ENCODE assay signal across 8 mouse cellular contexts in the genomic region with DNA sequence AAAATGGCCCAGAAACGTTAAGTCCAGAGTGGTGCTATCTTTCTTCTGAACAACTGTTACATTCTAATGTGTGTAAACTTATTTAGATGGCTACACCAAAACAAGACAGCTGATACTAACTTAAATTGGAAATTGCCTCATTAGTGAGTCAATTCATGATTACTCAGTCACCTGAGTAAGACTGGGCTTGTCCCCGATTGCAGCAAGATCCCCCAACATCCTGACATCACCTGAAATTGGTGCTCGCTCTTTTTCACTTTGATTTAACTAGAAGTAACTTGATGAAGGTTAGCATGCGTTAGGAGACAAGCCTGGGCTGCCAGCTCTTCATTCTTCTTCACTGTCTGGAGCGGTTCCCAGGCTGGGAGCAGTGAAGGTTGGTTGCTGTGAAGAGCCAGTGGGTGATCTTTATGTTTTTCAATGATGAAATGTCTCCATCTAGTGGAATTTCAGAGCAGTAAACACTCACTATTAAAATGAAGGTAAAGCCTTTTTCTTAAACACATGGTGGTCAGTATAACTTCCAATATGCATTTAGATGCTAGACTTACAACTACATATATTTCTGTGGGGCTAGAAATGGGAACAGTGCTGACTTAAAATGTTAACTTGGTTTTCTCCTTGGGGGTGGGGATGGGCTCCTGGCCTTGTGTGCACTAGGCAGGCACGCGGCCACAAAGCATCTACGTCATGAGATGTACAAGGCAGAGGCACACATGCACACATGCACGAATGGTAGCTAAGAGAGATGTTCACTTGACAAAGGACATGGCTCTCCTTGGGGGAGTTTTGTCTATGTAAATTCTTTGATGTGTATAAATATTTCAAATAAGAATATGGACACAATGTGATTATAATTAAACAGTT.
DNase-seq lines count a peak whose midpoint lies in the region; ATAC-seq and TF ChIP-seq lines count a peak whose summit lies in the region.

No protein-coding gene starts in this region.

- no peak overlapping the region for H3K4me3 ChIP-seq in neural tube, embryonic 11.5 days (ENCODE audit: low read depth, low read length)
- H3K4me3 ChIP-seq in forebrain, embryonic 14.5 days (ENCODE audit: low read depth, low read length): no peak overlapping the region
- H3K4me3 ChIP-seq in hindbrain, postnatal 0 days (ENCODE audit: low read length): no peak overlapping the region
- no peak overlapping the region for H3K4me3 ChIP-seq in myocyte

- H3K36me3 ChIP-seq in neural tube, embryonic 11.5 days (ENCODE audit: control insufficient read depth, insufficient read depth, low read length): peaks cover 7% of the 10 kb centered on the region
- peaks cover 31% of the 10 kb centered on the region for H3K36me3 ChIP-seq in forebrain, embryonic 14.5 days (ENCODE audit: control insufficient read depth, insufficient read depth, low read length)
- H3K36me3 ChIP-seq in hindbrain, postnatal 0 days (ENCODE audit: insufficient read depth, low read length): 0 out of 2 replicates have a peak, but pooled peaks cover 17% of the 10 kb centered on the region
- H3K36me3 ChIP-seq in myocyte (ENCODE audit: control insufficient read depth, insufficient read depth): peaks cover 41% of the 10 kb centered on the region

- H3K27ac ChIP-seq in neural tube, embryonic 11.5 days (ENCODE audit: low read depth, low read length): no peak overlapping the region
- H3K27ac ChIP-seq in forebrain, embryonic 14.5 days (ENCODE audit: low read depth, low read length): 0 out of 2 replicates have a peak overlapping the region, but pooled peaks have one; percentile 22
- H3K27ac ChIP-seq in hindbrain, postnatal 0 days: no peak overlapping the region; the same call in 1 of the 2 replicates

- H3K9ac ChIP-seq in neural tube, embryonic 11.5 days (ENCODE audit: low read length): no peak overlapping the region
- no peak overlapping the region for H3K9ac ChIP-seq in forebrain, embryonic 14.5 days (ENCODE audit: low read length)
- no peak overlapping the region for H3K9ac ChIP-seq in hindbrain, postnatal 0 days (replicated peaks; ENCODE audit: low read length)

- no peak overlapping the region for H3ac ChIP-seq in myocyte (ENCODE audit: control insufficient read depth, insufficient read length)

- H3K9me3 ChIP-seq in neural tube, embryonic 11.5 days (ENCODE audit: control insufficient read depth, low read length): no peaks in the 10 kb centered on the region
- no peaks in the 10 kb centered on the region for H3K9me3 ChIP-seq in forebrain, embryonic 14.5 days (replicated peaks; ENCODE audit: control insufficient read depth, low read length)
- H3K9me3 ChIP-seq in hindbrain, postnatal 0 days (ENCODE audit: low read length): no peaks in the 10 kb centered on the region

- TF ChIP-seq CTCF in hindbrain, postnatal 0 days (IDR thresholded peaks at IDR 0.05; ENCODE audit: low read depth): peak; percentile 84

- H3K79me2 ChIP-seq in myocyte (ENCODE audit: control insufficient read depth, insufficient read depth): no peaks in the 10 kb centered on the region

- intact Hi-C loops in left cerebral cortex, postnatal 4 days (cut with DNase I): loop anchor here (2.0 to 10.0 kb wide), 3 partner anchors 136 to 350 kb away; no protein-coding TSS in a partner anchor

- ATAC-seq in neural tube, embryonic 11.5 days (ENCODE audit: insufficient read depth, low FRiP score, low TSS enrichment): peak; percentile 64
- peak; percentile 85 for ATAC-seq in forebrain, embryonic 14.5 days
- peak; percentile 78 for ATAC-seq in hindbrain, postnatal 0 days

- WGBS in neural tube, embryonic 11.5 days: 59% methylated on average over 9 of the region's 9 CpGs
- 45% methylated on average over 9 of the region's 9 CpGs for WGBS in forebrain, embryonic 14.5 days
- WGBS in hindbrain, postnatal 0 days: 38% methylated on average over 9 of the region's 9 CpGs

- DNase-seq in neural tube, embryonic 11.5 days (ENCODE audit: low spot score): peak; percentile 67
- DNase-seq in neural tube, embryonic 10.5 days (ENCODE audit: extremely low spot score, low spot score): no peak
- DNase-seq in c-Kit-positive CD71-negative TER-119-negative erythroid progenitor cells, embryonic 14.5 days (ENCODE audit: low read depth): peak; percentile 24
- peak; percentile 94 for DNase-seq in forebrain, embryonic 14.5 days (ENCODE audit: low spot score)
- DNase-seq in hindbrain, postnatal 0 days (ENCODE audit: low spot score): peak; percentile 90
- peak; percentile 78 for DNase-seq in left cerebral cortex, postnatal 4 days
- peak; percentile 55 for DNase-seq in thymus, postnatal 4 days

- peak; percentile 16 for TF ChIP-seq POLR2A in myocyte (IDR thresholded peaks at IDR 0.05; ENCODE audit: insufficient read length, low read depth)

- H3K4me1 ChIP-seq in neural tube, embryonic 11.5 days (ENCODE audit: control insufficient read depth, insufficient read depth, low read length): peaks cover 14% of the 10 kb centered on the region
- peaks cover 19% of the 10 kb centered on the region; the same call in 1 of the 2 replicates for H3K4me1 ChIP-seq in forebrain, embryonic 14.5 days (ENCODE audit: control insufficient read depth, insufficient read depth, low read length)
- no peaks in the 10 kb centered on the region; the same call in 1 of the 2 replicates for H3K4me1 ChIP-seq in hindbrain, postnatal 0 days (ENCODE audit: insufficient read depth, low read length)

- no peaks in the 10 kb centered on the region for H3K27me3 ChIP-seq in neural tube, embryonic 11.5 days (ENCODE audit: control insufficient read depth, insufficient read depth, low read length)
- H3K27me3 ChIP-seq in forebrain, embryonic 14.5 days (replicated peaks; ENCODE audit: control insufficient read depth, insufficient read depth, low read length): no peaks in the 10 kb centered on the region
- no peaks in the 10 kb centered on the region for H3K27me3 ChIP-seq in hindbrain, postnatal 0 days (ENCODE audit: insufficient read depth, low read length)
- H3K27me3 ChIP-seq in myocyte (ENCODE audit: control insufficient read depth, insufficient read depth, insufficient read length): no peaks in the 10 kb centered on the region

- no peak overlapping the region for H3K4me2 ChIP-seq in neural tube, embryonic 11.5 days (ENCODE audit: low read depth)
- no peak overlapping the region for H3K4me2 ChIP-seq in forebrain, embryonic 14.5 days (ENCODE audit: low read length)
- H3K4me2 ChIP-seq in hindbrain, postnatal 0 days (ENCODE audit: low read depth, low read length): no peak overlapping the region
- H3K4me2 ChIP-seq in myocyte (ENCODE audit: low read depth): no peak overlapping the region

TF ChIP-seq in myocyte, 11 proteins besides CTCF, POLR2A, EP300 and RAD21:
- TF ChIP-seq REST (IDR thresholded peaks at IDR 0.05; ENCODE audit: insufficient read depth, insufficient read length): no peak
- no peak for TF ChIP-seq MYOG (IDR thresholded peaks at IDR 0.05; ENCODE audit: control insufficient read depth in 1 of 3, insufficient read depth in 1 of 3, insufficient read length in 2 of 3, low read depth in 2 of 3)
- TF ChIP-seq MYOD1 (IDR thresholded peaks at IDR 0.05; ENCODE audit: control insufficient read depth in 1 of 3, insufficient read length in 2 of 3, low read depth in 2 of 3): no peak
- no peak for TF ChIP-seq CEBPB (IDR thresholded peaks at IDR 0.05; ENCODE audit: insufficient read depth, poor library complexity, severe bottlenecking)
- TF ChIP-seq TCF12 (IDR thresholded peaks at IDR 0.05; ENCODE audit: insufficient read depth, poor library complexity, severe bottlenecking): no peak
- TF ChIP-seq MAX (IDR thresholded peaks at IDR 0.05; ENCODE audit: low read depth): no peak
- TF ChIP-seq POLR2AphosphoS2 (IDR thresholded peaks at IDR 0.05; ENCODE audit: insufficient read length, low read depth): no peak
- no peak for TF ChIP-seq USF1 (IDR thresholded peaks at IDR 0.05; ENCODE audit: low read depth)
